Mouse (Mus musculus) heart, adult 2 months (tissue): ENCODE results near the gene Zyg11a.

Source experiments
- EP300 ChIP-seq: fragments of 200-500 bp; IDR thresholded peaks from 2 replicates; pipeline ENCODE4 v1.6.1; 2011; ENCODE audit warnings: low read depth, low read length, control low read depth; ENCODE audit not compliant: insufficient read depth
- POLR2A ChIP-seq: fragments of 200-500 bp; IDR thresholded peaks from 2 replicates; pipeline ENCODE4 v1.6.1; 2011; ENCODE audit warnings: mild to moderate bottlenecking, low read depth, low read length, control low read depth; ENCODE audit not compliant: insufficient read depth

- no peak for TF ChIP-seq POLR2A
- no peak for TF ChIP-seq EP300
These were observed 35.6 kb downstream of the Zyg11a start for GRCm38 (mm10) chr4:108182278-108182677.
